Mouse (Mus musculus) midbrain, embryonic 13.5 days (tissue): ENCODE measurements around the gene Hexim1. TPM values are rescaled to one million over a fixed set of nuclear protein-coding genes. Genes with fewer than 3 reads are reported as not detected.

Experiments
- ATAC-seq: fragments of 200-750 bp; cut with Nextera tagmentation; 2 replicates; pipeline ENCODE4 v1.8.0; 2017; ENCODE audit warnings: mild to moderate bottlenecking, moderate TSS enrichment, moderate library complexity
- H3K27ac ChIP-seq: fragments of 300-500 bp; sonication (generic); 2 replicates; pipeline ENCODE4 v1.5.1; 2015; ENCODE audit warnings: inconsistent platforms, mild to moderate bottlenecking, moderate library complexity
- H3K27me3 ChIP-seq: fragments of 300-500 bp; sonication (generic); 2 replicates; pipeline ENCODE4 v1.6.1; 2015; ENCODE audit warnings: mild to moderate bottlenecking, inconsistent platforms
- H3K36me3 ChIP-seq: fragments of 300-500 bp; sonication (generic); 2 replicates; pipeline ENCODE4 v1.6.1; 2015; ENCODE audit warnings: mild to moderate bottlenecking, inconsistent platforms
- H3K4me1 ChIP-seq: fragments of 300-500 bp; sonication (generic); replicated peaks from 2 replicates; pipeline ENCODE4 v1.6.1; 2015; ENCODE audit warnings: inconsistent platforms
- H3K4me2 ChIP-seq: fragments of 300-500 bp; sonication (generic); replicated peaks from 2 replicates; pipeline ENCODE4 v1.6.1; 2015; ENCODE audit warnings: moderate library complexity, mild to moderate bottlenecking, inconsistent platforms
- H3K4me3 ChIP-seq: fragments of 300-500 bp; sonication (generic); replicated peaks from 2 replicates; pipeline ENCODE4 v1.5.1; 2015; ENCODE audit warnings: mild to moderate bottlenecking, inconsistent platforms
- H3K9ac ChIP-seq: fragments of 300-500 bp; sonication (generic); replicated peaks from 2 replicates; pipeline ENCODE4 v1.6.1; 2015; ENCODE audit warnings: mild to moderate bottlenecking, inconsistent platforms
- H3K9me3 ChIP-seq: fragments of 300-500 bp; sonication (generic); 2 replicates; pipeline ENCODE4 v1.6.1; 2016; ENCODE audit warnings: mild to moderate bottlenecking, inconsistent platforms
- WGBS: fragments of 180-500 bp; shearing (Covaris S2); methylation state at CpG from one replicate; pipeline ENCODE4 v1.1.7; 2015; 5-methylcytosine and 5-hydroxymethylcytosine counted together
- polyA plus RNA-seq: library from polyadenylated mRNA; unstranded; fragments of >200 nt; fragmentation: Nextera tagmentation; extraction: Ambion mirVana; gene quantifications from 2 replicates; pipeline ENCODE4 v1.2.1, GENCODE M21; 2015

Hexim1 gene
- polyA plus RNA-seq, 1 experiment from 2014 or later, result 3.9 TPM

DNA sequence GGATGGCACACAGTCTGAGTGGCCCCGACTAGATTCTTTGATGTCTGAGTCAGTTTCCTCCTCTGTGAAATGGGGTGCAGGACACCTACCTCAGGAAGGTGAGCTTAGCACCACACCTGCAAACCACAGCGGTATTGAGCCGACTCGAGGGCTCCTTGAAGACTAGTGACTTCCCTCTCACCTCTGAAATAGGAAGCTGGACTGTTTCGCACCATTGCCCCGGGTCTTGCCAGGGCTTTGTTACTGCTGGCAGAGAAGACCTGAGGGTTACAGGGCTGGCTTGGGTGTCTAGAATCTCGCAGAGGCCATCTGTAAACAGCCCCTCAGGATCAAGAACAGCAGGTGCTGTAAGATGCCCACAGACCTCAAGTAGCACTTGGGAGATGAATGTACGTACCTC is 15.7 kb upstream of the Hexim1 start:
- ATAC-seq, result no peak
- H3K9me3 ChIP-seq, result no peaks in the 10 kb centered on the region
- H3K4me3 ChIP-seq, result no peak overlapping the region
- no peak overlapping the region for H3K4me2 ChIP-seq
- H3K36me3 ChIP-seq, result no peaks in the 10 kb centered on the region
- no peak overlapping the region for H3K27ac ChIP-seq
- peaks cover 74% of the 10 kb centered on the region for H3K27me3 ChIP-seq
- WGBS, result 77% methylated on average over 8 of the region's 8 CpGs
- H3K4me1 ChIP-seq, result peaks cover 30% of the 10 kb centered on the region
- no peak overlapping the region for H3K9ac ChIP-seq

- Histone ChIP-seq H3K4me3 (peak within 1 kb of the TSS; percentile 47), H3K36me3 (no peaks in the 10 kb centered on the region), H3K4me2 (peak within 1 kb of the TSS; percentile 73), H3K4me1 (peaks cover 30% of the 10 kb centered on the region), H3K9me3 (no peaks in the 10 kb centered on the region), H3K9ac (peak within 1 kb of the TSS; percentile 43), H3K27me3 (peaks cover 64% of the 10 kb centered on the region), H3K27ac (no peak within 1 kb of the TSS)
- WGBS, result under 1% methylated on average over 34 of the region's 34 CpGs
- ATAC-seq, result peak; percentile 29
Observed at GRCm38 (mm10) chr11:103101481-103101865, 14.6 kb upstream of the Hexim1 start, which contains the start of the genes Plcd3 and Acbd4. Gene Plcd3, minus strand, starts transcription at chr11:103101658. Gene Acbd4, plus strand, starts transcription at chr11:103101682.

- 3% methylated on average over 30 of the region's 30 CpGs for WGBS
- Histone ChIP-seq H3K36me3 (no peaks in the 10 kb centered on the region), H3K27me3 (peaks cover 59% of the 10 kb centered on the region), H3K4me2 (peak overlapping the region; percentile 73), H3K4me3 (peak overlapping the region; percentile 47), H3K4me1 (peaks cover 30% of the 10 kb centered on the region), H3K27ac (no peak overlapping the region), H3K9ac (peak overlapping the region; percentile 43), H3K9me3 (no peaks in the 10 kb centered on the region)
- ATAC-seq, result peak; percentile 51
Observed at GRCm38 (mm10) chr11:103101866-103102501, 14.0 kb upstream of the Hexim1 start.

DNA sequence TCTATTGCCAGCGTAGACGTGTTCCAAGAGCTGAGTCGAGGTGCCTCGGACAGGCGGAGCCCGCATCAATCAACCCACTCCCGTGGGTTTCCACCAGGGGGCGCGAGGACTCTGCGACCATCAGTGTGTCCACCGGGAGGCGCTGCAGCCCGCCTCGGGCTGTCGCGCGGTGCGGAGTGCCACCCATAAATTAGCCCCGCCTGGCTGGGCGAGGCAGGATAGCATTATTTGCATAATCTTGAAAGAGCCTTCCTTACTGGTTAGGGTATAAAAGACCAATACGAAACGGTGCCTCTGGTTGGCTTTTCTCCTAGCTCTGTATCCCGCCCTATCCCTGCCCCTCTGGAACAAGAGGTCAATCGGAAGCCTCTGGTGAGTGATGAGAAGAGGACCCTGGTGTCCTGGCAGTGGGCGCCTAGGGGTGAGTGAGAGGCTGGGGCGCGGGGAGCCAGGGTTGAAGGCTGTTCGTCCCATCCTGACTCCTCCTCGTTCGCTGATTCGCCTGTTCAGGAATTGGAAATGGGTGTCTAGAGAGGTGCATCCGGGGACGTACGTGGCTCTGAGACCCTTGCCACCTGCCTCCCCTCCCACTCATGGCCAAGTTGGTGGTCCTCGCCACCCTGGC is 13.2 kb upstream of the Hexim1 start:
- Histone ChIP-seq H3K27me3 (peaks cover 51% of the 10 kb centered on the region), H3K27ac (no peak overlapping the region), H3K4me2 (peak overlapping the region; percentile 73), H3K4me1 (peaks cover 22% of the 10 kb centered on the region), H3K9ac (no peak overlapping the region), H3K4me3 (peak overlapping the region; percentile 47), H3K9me3 (no peaks in the 10 kb centered on the region), H3K36me3 (no peaks in the 10 kb centered on the region)
- peak; percentile 86 for ATAC-seq
- WGBS, result 2% methylated on average over 35 of the region's 35 CpGs

DNA sequence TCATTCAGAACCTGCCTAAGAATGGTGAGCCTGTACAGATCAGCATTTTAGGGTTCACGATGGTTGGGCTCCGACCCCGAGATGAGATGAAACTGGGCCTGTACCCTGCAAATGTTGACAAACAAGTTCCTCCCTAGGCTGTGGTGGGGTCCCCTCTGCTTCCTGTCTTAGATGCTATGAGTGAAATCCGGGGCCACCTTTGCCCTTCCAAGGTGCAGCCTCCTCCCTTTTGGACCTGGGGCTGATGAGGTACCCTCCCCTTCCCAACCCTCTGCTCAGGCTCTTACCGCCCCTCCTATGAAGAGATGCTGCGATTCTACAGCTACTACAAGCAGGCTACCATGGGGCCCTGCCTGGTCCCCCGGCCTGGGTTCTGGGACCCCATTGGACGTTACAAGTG is 12.4 kb upstream of the Hexim1 start:
- no peaks in the 10 kb centered on the region for H3K36me3 ChIP-seq
- H3K4me1 ChIP-seq, result peaks cover 22% of the 10 kb centered on the region
- WGBS, result 61% methylated on average over 8 of the region's 8 CpGs
- no peaks in the 10 kb centered on the region for H3K9me3 ChIP-seq
- no peak overlapping the region for H3K9ac ChIP-seq
- H3K27me3 ChIP-seq, result peaks cover 47% of the 10 kb centered on the region
- no peak overlapping the region for H3K27ac ChIP-seq
- H3K4me3 ChIP-seq, result peak overlapping the region; percentile 47
- peak overlapping the region; percentile 73 for H3K4me2 ChIP-seq
- no peak for ATAC-seq

- Histone ChIP-seq H3K4me2 (no peak overlapping the region), H3K9ac (no peak overlapping the region), H3K9me3 (no peaks in the 10 kb centered on the region), H3K36me3 (no peaks in the 10 kb centered on the region), H3K27me3 (peaks cover 39% of the 10 kb centered on the region), H3K4me1 (peaks cover 22% of the 10 kb centered on the region), H3K27ac (no peak overlapping the region), H3K4me3 (no peak overlapping the region)
- no peak for ATAC-seq
- 78% methylated on average over 7 of the region's 7 CpGs for WGBS
Observed at GRCm38 (mm10) chr11:103104469-103104868, 11.6 kb upstream of the Hexim1 start.

GRCm38 (mm10) chr11:103105180-103105725 is 10.8 kb upstream of the Hexim1 start:
- Histone ChIP-seq H3K27me3 (peaks cover 31% of the 10 kb centered on the region), H3K36me3 (no peaks in the 10 kb centered on the region), H3K9me3 (no peaks in the 10 kb centered on the region), H3K27ac (no peak overlapping the region), H3K4me3 (no peak overlapping the region), H3K9ac (no peak overlapping the region), H3K4me1 (peaks cover 22% of the 10 kb centered on the region), H3K4me2 (no peak overlapping the region)
- ATAC-seq, result no peak
- WGBS, result 59% methylated on average over 14 of the region's 14 CpGs

DNA sequence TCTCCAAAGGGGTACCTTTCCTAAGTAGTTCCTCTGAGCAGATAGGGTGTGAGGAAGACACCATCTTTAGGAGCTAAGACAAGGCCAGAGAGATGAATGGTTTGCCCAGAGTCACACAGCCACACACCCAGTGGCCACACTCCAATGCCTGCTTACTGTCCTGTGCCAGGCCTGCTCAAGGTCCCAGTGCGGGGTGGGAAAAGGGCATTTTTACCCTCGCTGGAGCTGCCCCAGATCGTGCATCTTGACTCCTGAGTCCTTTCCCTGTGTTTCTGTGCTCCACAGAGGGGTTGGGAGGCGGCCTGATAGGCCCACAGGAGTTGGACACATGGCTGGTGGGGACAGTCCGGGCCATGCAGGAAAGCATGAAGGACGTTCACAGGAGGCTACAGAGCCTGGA is 10.2 kb upstream of the Hexim1 start:
- H3K9ac ChIP-seq, result no peak overlapping the region
- no peak overlapping the region for H3K4me3 ChIP-seq
- H3K27me3 ChIP-seq, result peaks cover 31% of the 10 kb centered on the region
- H3K9me3 ChIP-seq, result no peaks in the 10 kb centered on the region
- 81% methylated on average over 6 of the region's 6 CpGs for WGBS
- H3K4me1 ChIP-seq, result peaks cover 22% of the 10 kb centered on the region
- no peak for ATAC-seq
- no peak overlapping the region for H3K27ac ChIP-seq
- H3K36me3 ChIP-seq, result no peaks in the 10 kb centered on the region
- no peak overlapping the region for H3K4me2 ChIP-seq

- Histone ChIP-seq H3K9ac (no peak overlapping the region), H3K4me1 (peaks cover 18% of the 10 kb centered on the region), H3K9me3 (no peaks in the 10 kb centered on the region), H3K36me3 (no peaks in the 10 kb centered on the region), H3K4me2 (no peak overlapping the region), H3K4me3 (no peak overlapping the region), H3K27me3 (peaks cover 31% of the 10 kb centered on the region), H3K27ac (no peak overlapping the region)
- no peak for ATAC-seq
- 60% methylated on average over 4 of the region's 4 CpGs for WGBS
Observed at GRCm38 (mm10) chr11:103106386-103106785, 9.6 kb upstream of the Hexim1 start.

GRCm38 (mm10) chr11:103111301-103111700 is 4.7 kb upstream of the Hexim1 start:
- no peak overlapping the region for H3K9ac ChIP-seq
- WGBS, result 13% methylated on average over 10 of the region's 10 CpGs
- no peak overlapping the region for H3K27ac ChIP-seq
- peaks cover 26% of the 10 kb centered on the region for H3K4me1 ChIP-seq
- ATAC-seq, result no peak
- H3K9me3 ChIP-seq, result no peaks in the 10 kb centered on the region
- H3K27me3 ChIP-seq, result peaks cover 38% of the 10 kb centered on the region
- H3K4me2 ChIP-seq, result 0 out of 2 replicates have a peak overlapping the region, but pooled peaks have one; percentile 51
- no peaks in the 10 kb centered on the region for H3K36me3 ChIP-seq
- no peak overlapping the region for H3K4me3 ChIP-seq

GRCm38 (mm10) chr11:103111881-103112551 is 4.0 kb upstream of the Hexim1 start:
- WGBS, result 2% methylated on average over 28 of the region's 28 CpGs
- no peak for ATAC-seq
- no peaks in the 10 kb centered on the region for H3K36me3 ChIP-seq
- peak overlapping the region; percentile 24 for H3K4me3 ChIP-seq
- H3K4me1 ChIP-seq, result peaks cover 32% of the 10 kb centered on the region
- H3K27ac ChIP-seq, result no peak overlapping the region
- no peaks in the 10 kb centered on the region for H3K9me3 ChIP-seq
- H3K9ac ChIP-seq, result peak overlapping the region; percentile 46
- H3K27me3 ChIP-seq, result peaks cover 38% of the 10 kb centered on the region
- peak overlapping the region; percentile 51 for H3K4me2 ChIP-seq

DNA sequence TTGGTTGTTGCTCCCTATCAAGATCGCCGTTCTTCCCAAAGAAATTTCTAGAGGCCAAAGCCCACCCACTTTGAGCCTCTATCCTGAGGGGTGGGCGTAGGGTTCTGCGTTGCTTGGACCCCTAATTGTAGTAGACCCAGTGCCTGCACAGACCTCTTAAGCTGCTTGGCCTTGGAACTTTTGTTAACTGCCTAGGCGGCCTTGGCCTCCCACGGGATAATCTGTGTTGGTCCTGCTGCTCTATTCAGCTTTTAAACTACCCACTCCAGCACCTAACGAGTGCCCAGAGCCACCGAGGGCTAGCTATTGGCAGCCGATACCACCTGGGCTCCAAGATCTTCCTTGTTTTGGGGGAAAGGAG is 3.5 kb upstream of the Hexim1 start:
- no peak for ATAC-seq
- Histone ChIP-seq H3K9ac (peak overlapping the region; percentile 46; the same call in 1 of the 2 replicates), H3K4me3 (0 out of 2 replicates have a peak overlapping the region, but pooled peaks have one; percentile 24)

More for the DNA sequence above, 3.5 kb upstream of the Hexim1 start:
- H3K27ac ChIP-seq, result no peak overlapping the region
- no peaks in the 10 kb centered on the region for H3K36me3 ChIP-seq
- H3K4me2 ChIP-seq, result peak overlapping the region; percentile 51
- H3K27me3 ChIP-seq, result peaks cover 38% of the 10 kb centered on the region
- peaks cover 37% of the 10 kb centered on the region for H3K4me1 ChIP-seq
- 6% methylated on average over 9 of the region's 9 CpGs for WGBS
- no peaks in the 10 kb centered on the region for H3K9me3 ChIP-seq
